Mouse (Mus musculus): ENCODE measurements around the gene Smco3.

Gene Smco3

DNA sequence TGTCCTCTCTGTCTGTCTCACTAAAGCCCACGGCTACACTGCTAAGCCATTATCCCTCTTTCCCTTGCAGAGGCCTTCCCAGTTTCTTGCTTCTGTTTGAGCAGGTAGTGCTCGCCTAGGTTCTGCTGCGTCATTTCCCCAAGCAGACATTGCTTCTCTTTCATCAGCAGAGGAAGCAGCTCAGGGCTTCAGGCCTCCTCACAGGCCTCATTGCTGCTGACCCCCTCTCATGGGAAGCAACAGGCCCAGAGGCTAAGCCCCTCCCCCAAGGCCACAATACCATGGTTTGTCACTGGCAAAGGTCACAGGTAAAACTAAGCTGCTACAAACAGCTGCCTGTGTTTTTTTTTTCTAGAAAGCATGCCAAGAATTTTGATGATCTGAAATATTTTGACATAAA lies 17.5 kb upstream of the Smco3 start:
- ChIA-PET POLR2A (interaction anchor here in 3 of 4 experiments (0.8 to 1.9 kb wide), 11 partner anchors 18 to 49 kb away, joined by 3 to 52 read pairs (median 6); partner anchors contain the start of genes Hist4h4 (in 3 of the 3), Wbp11 (in 3 of the 3), H2afj (in 2 of the 3) and BC049715 (in 1 of the 3)), CTCF (interaction anchor here in 1 of 4 experiments (0.6 kb wide), 1 partner anchor 9 kb away, joined by 12 read pairs; no protein-coding TSS in a partner anchor)

DNA sequence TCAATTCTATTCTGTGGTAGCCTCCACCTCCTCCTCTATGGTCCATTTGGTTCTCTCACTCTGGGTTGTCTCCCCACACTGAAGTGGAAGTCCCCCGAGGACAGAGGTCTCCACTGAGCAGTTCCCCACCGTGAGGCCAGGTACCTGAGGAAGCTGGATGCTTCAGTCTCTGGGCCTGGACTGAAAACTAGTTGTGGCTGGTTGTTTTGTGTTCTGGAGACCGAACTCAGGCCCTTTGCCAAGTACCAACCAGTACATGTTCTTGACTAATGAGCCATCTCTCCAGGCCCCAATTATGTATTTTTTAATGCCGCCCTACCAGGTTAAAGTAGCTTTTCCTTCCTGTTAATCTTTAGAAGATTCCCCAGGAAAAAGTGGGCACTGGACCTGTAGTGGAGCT lies 17.1 kb upstream of the Smco3 start:
- CTCF ChIA-PET, result interaction anchor here in 1 of 4 experiments (0.5 kb wide), 1 partner anchor 117 kb away, joined by 3 read pairs; no protein-coding TSS in a partner anchor
- POLR2A ChIA-PET, result interaction anchor here in 3 of 4 experiments (0.8 to 1.9 kb wide), 11 partner anchors 17 to 48 kb away, joined by 3 to 52 read pairs (median 6); partner anchors contain the start of genes Hist4h4 (in 3 of the 3), Wbp11 (in 3 of the 3), H2afj (in 2 of the 3) and BC049715 (in 1 of the 3)

DNA sequence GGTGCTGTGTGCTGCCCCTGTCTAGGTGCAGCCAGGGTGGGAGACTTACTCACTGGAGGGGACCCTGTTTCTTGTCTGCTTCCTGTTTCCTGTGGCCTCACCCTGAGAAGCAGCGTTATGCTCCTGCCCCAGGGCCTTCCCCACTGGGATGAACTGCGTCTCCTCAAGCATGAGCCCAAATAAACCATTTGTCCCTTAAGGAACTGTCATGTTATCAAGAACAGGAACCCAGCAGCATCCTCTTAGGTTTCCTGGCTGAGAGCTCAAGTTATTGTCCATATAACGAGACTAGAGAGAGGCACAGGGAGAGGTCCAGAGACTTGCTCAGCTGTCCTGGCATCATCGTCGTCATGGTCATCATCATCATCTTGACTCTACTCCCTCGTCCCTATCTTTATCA lies 15.0 kb upstream of the Smco3 start:
- ChIA-PET POLR2A (no interaction called here), CTCF (interaction anchor here in 1 of 4 experiments (0.9 kb wide), 1 partner anchor 11 kb away, joined by 4 read pairs; no protein-coding TSS in a partner anchor)

DNA sequence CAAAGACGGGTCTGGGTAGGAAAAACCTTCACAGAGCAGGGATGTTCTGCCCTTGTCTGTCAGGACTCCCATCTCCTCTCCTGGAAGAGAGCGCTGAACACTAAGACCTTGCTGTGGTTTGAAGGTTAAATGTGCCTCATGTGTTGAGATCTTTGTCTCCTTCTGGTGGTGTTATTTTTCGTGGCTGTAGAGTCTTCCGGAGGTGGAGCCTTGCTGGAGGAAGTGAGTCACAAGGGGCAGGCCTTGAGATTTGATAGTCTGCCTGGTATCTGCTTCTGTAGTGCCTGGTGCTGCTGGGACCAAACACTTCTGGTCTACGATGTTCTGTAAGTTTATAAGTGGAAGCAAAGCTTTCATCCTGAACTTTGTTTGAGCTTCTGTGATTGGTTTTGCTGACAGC lies 13.7 kb upstream of the Smco3 start:
- CTCF ChIA-PET, result no interaction called here
- POLR2A ChIA-PET, result interaction anchor here in 3 of 4 experiments (1.0 to 3.4 kb wide), 4 partner anchors 45 kb away, joined by 6 to 36 read pairs (median 23); partner anchors contain the start of gene Hist4h4 (in 3 of the 3)

DNA sequence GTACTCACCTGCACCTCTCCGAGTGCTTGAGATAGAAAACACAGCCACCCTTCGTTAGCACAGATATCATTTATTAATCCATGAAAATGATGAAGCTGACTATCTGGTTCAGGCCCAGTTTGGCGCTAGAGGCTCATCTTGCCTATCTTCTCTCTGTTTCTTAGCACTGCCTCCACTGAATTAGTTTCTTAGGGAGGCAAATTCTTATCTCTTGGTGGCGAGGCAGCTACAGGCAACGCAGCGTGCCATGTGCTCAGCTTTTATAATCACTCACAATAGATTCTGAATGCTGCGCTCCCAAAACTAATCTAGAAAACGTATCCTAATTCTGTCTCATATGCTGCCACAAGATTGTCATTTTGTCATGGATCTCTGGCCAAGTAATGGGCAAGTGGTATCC lies 13.1 kb upstream of the Smco3 start:
- CTCF ChIA-PET, result interaction anchor here (0.6 to 2.3 kb wide), 31 partner anchors 8 to 843 kb away, joined by 3 to 17 read pairs (median 4); partner anchors contain the start of genes Art4 (in 2 of the 4), Hist4h4 (in 1 of the 4), Smco3 (in 1 of the 4) and Wbp11 (in 1 of the 4)
- POLR2A ChIA-PET, result interaction anchor here (0.8 to 3.4 kb wide), 10 partner anchors 17 to 138 kb away, joined by 3 to 36 read pairs (median 4); partner anchors contain the start of genes Hist4h4 (in 3 of the 4), BC049715 (in 2 of the 4), H2afj (in 1 of the 4) and Wbp11 (in 1 of the 4)

DNA sequence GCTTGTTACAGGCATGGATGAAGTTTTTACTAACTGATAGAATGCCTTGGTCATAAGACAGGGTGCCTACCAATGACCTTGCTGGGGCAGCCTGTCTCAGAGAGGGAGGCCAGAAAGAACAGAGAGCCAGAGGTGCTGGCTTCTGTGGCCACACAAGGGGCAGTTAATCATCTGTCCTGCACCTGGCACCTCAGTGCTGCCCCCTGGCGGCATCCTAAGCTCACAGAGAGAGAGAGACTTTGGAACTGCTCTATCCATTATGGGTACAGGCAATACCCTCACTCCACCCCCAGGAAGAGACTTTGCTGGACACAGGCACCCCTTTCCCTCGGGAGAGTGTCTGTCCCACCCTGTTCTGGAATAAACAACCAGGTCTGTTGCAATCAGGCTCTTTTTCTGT lies 12.5 kb upstream of the Smco3 start:
- ChIA-PET POLR2A (interaction anchor here (0.6 to 3.4 kb wide), 13 partner anchors 8 to 139 kb away, joined by 3 to 36 read pairs (median 5); partner anchors contain the start of genes Hist4h4 (in 3 of the 4), BC049715 (in 2 of the 4), H2afj (in 2 of the 4) and Wbp11 (in 1 of the 4)), CTCF (interaction anchor here (0.6 to 2.3 kb wide), 34 partner anchors 8 to 844 kb away, joined by 3 to 17 read pairs (median 4); partner anchors contain the start of genes Art4 (in 2 of the 4), Hist4h4 (in 1 of the 4), Smco3 (in 1 of the 4) and Wbp11 (in 1 of the 4))

DNA sequence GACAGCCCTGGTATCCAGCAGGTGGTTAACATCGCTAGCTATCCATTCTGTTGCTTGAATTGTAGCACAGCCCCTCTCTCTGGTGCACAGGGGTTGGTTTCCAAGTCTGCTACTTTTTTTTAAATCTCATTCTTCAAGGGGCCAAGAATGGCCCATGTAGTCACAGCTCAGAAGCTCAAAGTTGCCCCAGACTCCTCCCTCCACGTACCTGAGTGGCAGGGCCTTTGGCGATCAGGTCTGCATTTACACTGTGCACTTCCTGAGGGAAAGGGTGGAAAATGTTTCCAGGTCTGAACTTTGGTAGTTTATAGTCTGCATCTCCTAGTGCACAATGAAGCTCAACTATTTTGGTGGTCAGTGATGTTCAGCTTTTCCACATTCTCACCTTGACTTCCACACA lies 12.0 kb upstream of the Smco3 start:
- CTCF ChIA-PET, result interaction anchor here (0.9 to 2.3 kb wide), 24 partner anchors 8 to 149 kb away, joined by 3 to 17 read pairs (median 4); partner anchors contain the start of genes Art4 (in 2 of the 4), Hist4h4 (in 1 of the 4), Smco3 (in 1 of the 4) and Wbp11 (in 1 of the 4)
- POLR2A ChIA-PET, result interaction anchor here (0.6 to 3.4 kb wide), 11 partner anchors 9 to 139 kb away, joined by 3 to 36 read pairs (median 5); partner anchors contain the start of genes Hist4h4 (in 3 of the 4), H2afj (in 2 of the 4), BC049715 (in 1 of the 4) and Wbp11 (in 1 of the 4)

DNA sequence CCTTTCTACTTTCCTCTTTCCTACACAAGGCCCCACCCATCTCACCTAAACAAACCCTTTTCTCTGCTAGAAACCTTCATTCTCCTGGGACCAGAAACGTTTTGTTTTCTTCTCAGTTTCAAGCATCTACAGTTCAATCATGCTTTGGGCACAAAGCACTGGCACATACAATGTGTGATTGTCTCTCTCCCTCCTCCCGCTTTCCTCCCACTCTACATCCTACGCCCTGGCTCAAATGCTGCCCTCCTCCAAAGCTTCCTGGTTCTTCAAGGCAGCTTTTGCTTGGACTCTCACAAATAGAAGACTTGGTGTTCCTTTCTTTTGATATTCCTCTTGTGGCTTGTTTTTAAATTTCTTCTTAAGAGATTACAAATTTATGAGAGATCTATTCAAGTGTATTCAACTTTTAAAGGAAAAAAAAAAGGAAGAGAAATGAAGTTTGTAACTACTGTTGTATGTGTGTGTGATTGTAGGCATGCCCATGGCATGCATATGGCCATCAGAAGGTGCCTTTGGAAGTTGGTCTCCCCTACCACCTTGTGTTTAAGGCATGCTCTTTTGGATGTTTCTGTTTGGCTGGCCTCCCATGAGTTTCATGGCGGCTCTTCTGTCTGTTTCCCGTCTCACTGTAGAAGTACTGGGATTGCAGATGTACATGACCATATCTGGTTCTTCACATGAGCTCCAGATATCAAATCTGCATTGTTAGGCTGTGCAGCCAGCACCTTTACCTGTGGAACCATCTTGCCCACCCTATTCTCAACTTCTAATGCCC lies 10.6 kb upstream of the Smco3 start:
- POLR2A ChIA-PET, result interaction anchor here in 2 of 4 experiments (2.0 to 3.4 kb wide), 3 partner anchors 42 kb away, joined by 9 to 36 read pairs (median 22); partner anchors contain the start of gene Hist4h4 (in 2 of the 2)
- CTCF ChIA-PET, result interaction anchor here in 2 of 4 experiments (0.7 to 2.3 kb wide), 2 partner anchors 11 to 124 kb away, joined by 4 to 17 read pairs; partner anchors contain the start of gene Art4 (in 1 of the 2)

DNA sequence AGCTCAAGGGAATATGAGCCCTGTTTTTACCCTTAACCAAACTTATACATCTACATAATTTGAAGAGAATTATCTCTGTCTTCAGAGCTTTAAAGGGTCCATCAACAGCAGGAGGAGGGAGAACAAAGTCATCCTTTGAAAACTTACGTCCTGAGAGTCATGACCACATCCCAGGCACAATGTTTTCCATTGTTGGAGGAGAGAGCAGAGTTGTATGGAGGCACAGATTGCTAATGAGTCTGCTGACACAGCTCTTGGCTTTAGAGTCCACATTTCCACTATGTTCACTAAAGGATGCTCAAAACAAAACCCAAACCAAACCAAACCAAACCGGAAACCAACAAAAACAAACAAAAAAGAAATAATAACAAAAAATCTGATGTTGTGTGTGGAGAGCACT lies 9.7 kb upstream of the Smco3 start:
- POLR2A ChIA-PET, result interaction anchor here in 2 of 4 experiments (0.9 to 18.5 kb wide), 3 partner anchors 10 to 41 kb away, joined by 3 to 441 read pairs (median 9); partner anchors contain the start of genes Hist4h4 (in 2 of the 2), H2afj (in 1 of the 2) and Smco3 (in 1 of the 2)

DNA sequence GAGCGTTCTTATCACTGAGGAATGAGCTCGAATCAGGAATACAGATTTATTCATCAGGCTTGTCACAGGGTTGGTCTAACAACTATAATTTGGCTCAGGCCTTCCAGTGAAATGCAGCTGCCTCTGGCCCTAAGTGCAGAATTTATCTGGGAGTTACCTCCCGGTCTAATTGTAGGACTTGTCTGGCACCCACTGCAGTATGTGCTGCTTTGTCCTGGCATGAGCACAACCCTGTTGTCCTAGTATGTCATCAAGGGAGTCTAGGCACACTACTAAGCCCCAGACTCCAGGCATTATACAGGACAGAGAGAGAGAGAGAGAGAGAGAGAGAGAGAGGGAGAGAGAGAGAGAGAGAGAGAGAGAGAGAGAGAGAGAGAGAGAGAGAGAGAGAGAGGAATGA lies 2.1 kb upstream of the Smco3 start:
- POLR2A ChIA-PET, result interaction anchor here in 2 of 4 experiments (1.8 to 18.5 kb wide), 3 partner anchors 10 to 33 kb away, joined by 13 to 441 read pairs (median 19); partner anchors contain the start of genes Hist4h4 (in 2 of the 2), BC049715 (in 1 of the 2), H2afj (in 1 of the 2) and Wbp11 (in 1 of the 2)
- CTCF ChIA-PET, result no interaction called here

More for the DNA sequence above, 9.7 kb upstream of the Smco3 start:
- CTCF ChIA-PET, result no interaction called here

DNA sequence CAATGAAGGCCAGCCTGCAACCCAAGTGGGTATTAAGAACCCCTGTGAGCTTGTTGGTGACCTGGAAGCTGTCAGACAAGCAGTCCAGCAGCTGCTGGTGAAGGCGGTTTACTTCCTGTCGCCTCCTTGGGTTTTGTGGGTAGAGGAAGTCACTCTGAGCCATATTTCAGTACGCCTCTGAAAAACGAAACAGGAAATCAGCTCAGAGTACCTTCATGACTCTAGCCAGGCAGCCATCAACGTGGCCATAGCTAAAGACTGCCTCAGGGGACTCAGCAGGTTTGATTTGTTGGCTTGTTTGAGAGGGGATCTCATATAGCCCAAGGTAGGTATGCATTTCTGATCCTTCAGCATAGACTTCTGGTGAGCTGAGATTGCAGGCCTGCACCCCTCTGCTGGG lies 3.5 kb downstream of the Smco3 start:
- ChIA-PET CTCF (interaction anchor here in 2 of 4 experiments (0.9 to 1.8 kb wide), 6 partner anchors 16 to 149 kb away, joined by 3 to 8 read pairs (median 5); partner anchors contain the start of gene Hist4h4 (in 1 of the 2)), POLR2A (interaction anchor here (0.7 to 18.5 kb wide), 19 partner anchors 9 to 80 kb away, joined by 3 to 441 read pairs (median 5); partner anchors contain the start of genes Hist4h4 (in 4 of the 4) and H2afj (in 3 of the 4))

DNA sequence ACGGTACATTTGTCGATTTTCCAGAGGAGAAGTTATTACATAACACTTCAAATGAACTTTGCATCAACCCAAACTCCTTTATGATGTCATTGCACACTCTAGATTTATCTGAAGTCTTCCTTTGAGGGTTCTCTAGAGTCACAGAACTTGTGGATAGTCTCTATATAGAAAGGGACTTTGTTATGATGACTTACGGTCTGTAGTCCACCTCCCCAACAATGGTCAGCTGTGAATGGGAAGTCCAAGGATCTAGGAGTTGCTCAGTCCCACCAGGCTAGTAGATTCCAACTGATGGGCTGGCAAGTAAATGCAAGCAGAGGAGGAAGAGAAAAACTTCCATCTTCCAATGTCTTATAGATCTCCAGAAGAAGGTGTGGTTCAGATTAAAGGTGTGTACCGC lies 6.6 kb downstream of the Smco3 start:
- ChIA-PET CTCF (interaction anchor here in 1 of 4 experiments (1.0 kb wide), 2 partner anchors 19 to 25 kb away, joined by 3 to 6 read pairs; partner anchors contain the start of gene Hist4h4), POLR2A (interaction anchor here (0.6 to 18.5 kb wide), 43 partner anchors 9 to 523 kb away, joined by 3 to 441 read pairs (median 6); partner anchors contain the start of genes H2afj (in 4 of the 4), Hist4h4 (in 3 of the 4) and Rerg (in 1 of the 4))

DNA sequence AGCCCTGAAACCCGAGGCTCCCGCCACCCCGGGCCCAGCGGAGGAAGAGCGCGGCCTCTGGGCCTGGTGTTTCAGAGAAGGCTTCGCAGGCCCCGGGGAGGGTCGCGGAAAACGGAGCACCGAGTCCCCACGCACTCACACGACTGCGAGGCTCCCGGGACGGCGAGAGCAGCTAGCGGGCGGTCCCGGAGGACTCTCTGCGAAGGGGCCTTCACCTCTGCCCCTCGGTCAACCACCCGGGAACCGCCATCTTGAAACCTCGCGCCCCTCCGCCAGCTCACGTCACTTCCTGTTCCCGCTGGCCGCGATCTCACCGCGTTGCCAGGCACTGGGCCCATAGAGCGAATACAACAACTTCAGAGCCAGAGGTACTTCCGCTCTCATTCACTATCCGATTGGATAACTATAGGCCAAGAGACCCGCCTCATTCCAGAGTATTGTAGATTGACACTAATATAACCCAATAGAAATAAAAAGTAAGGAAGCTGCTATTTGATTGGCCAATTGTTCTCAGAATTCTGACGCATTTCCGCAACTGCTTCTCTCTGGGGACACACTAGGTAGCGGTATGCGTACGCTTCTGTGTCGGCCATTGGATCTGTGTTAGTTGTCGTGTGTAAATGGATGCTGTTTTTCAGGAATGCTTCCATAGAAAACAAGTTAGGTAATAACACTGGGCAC lies 7.2 kb downstream of the Smco3 start, which contains the start of gene Wbp11:
Gene Wbp11 (minus strand): TSS at position 353 of the 681 bp plus-strand sequence.
- CTCF ChIA-PET, result interaction anchor here in 1 of 4 experiments (1.0 kb wide), 2 partner anchors 20 to 24 kb away, joined by 3 to 6 read pairs; partner anchors contain the start of gene Hist4h4
- POLR2A ChIA-PET, result interaction anchor here (0.6 to 18.5 kb wide), 60 partner anchors 8 to 522 kb away, joined by 3 to 441 read pairs (median 4); partner anchors contain the start of genes H2afj (in 4 of the 4), Hist4h4 (in 3 of the 4) and Rerg (in 1 of the 4)

DNA sequence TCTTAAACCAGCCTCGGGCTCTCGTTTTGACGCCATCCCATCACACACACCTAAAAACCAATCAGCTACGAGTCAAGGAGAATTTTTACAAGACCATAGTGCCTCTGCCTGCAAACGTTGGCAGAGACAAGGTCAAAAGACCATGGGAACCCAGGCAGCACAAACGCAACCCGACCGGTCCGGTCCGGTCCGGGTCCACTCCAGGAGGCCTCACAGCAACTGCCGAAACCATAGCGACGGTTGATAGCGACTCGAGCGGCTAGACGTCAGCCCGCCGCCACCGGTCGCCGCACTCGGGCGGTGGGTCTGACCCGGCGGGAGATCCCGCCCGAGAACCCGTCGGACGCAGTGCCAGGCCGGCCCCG lies 7.8 kb downstream of the Smco3 start, which contains the start of gene BC049715:
Gene BC049715 (plus strand): TSS at position 111 of the 365 bp plus-strand sequence.
- CTCF ChIA-PET, result interaction anchor here in 1 of 4 experiments (1.0 kb wide), 2 partner anchors 20 to 23 kb away, joined by 3 to 6 read pairs; partner anchors contain the start of gene Hist4h4
- POLR2A ChIA-PET, result interaction anchor here (0.6 to 18.5 kb wide), 54 partner anchors 8 to 405 kb away, joined by 3 to 441 read pairs (median 4); partner anchors contain the start of genes H2afj (in 4 of the 4), Hist4h4 (in 3 of the 4) and Rerg (in 1 of the 4)

DNA sequence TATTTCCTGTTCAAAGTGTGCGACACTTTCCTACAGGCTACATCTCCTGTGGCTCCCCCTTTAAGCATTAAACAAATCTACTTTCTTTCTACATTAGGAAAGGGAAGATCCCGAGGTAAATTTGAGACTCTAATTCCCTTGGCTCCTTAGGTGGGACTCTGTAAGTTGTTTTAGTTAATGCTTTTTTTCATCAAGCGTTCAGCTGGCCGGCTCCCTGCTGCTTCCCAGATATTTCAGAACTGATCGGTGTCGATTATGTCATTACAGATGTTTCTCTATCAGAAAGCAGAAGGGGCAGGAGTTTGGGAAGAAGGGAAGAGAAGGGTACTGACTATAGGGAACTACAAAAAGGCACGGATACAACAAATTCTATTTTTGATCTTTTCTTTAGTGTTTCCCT lies 8.1 kb downstream of the Smco3 start:
- POLR2A ChIA-PET, result interaction anchor here (0.6 to 18.5 kb wide), 28 partner anchors 9 to 343 kb away, joined by 3 to 441 read pairs (median 8); partner anchors contain the start of genes H2afj (in 4 of the 4), Hist4h4 (in 3 of the 4) and Rerg (in 1 of the 4)
- CTCF ChIA-PET, result no interaction called here

DNA sequence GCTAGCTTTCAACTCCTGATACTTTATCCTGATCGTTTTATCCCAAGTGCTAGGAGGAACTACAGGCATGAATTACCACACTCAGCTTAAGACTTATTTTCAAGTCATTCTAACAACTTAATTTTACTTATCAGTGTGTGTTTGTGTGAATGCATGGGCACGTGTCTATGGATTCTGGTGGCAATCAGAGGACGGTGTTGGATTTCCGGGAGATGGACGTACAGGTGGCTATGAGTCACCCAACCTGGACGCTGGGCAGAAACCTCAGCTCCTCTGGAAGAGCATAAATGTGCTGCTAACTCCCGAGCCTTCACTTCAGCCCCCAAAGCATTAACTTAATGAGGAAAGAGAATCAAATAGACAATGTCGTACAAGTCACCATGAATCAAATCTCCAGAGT lies 10.3 kb downstream of the Smco3 start:
- ChIA-PET POLR2A (interaction anchor here in 3 of 4 experiments (1.0 to 14.0 kb wide), 8 partner anchors 8 to 21 kb away, joined by 3 to 268 read pairs (median 4); partner anchors contain the start of genes Hist4h4 (in 3 of the 3) and H2afj (in 2 of the 3)), CTCF (no interaction called here)

Data from embryonic stem cell, embryonic (primary cell).